Mouse (Mus musculus) heart, embryonic 10.5 days (tissue): ENCODE results near the gene Klhl3. TPM values are rescaled to one million over a fixed set of nuclear protein-coding genes. Genes with fewer than 3 reads are reported as not detected.
A peak's percentile ranks its signal among the peaks of the same experiment; 100 is the strongest.

Experiments
- DNase-seq: peaks from one replicate; pipeline ENCODE4 v3.0.0-alpha.2; 2017; ENCODE audit warnings: low spot score
- H3K27ac ChIP-seq: fragments of 300-500 bp; sonication (generic); 2 replicates; pipeline ENCODE4 v1.5.1; 2016; ENCODE audit warnings: mild to moderate bottlenecking
- H3K27me3 ChIP-seq: fragments of 300-500 bp; sonication (generic); 2 replicates; pipeline ENCODE4 v1.6.1; 2016; ENCODE audit warnings: mild to moderate bottlenecking; ENCODE audit not compliant: poor library complexity, insufficient read depth, severe bottlenecking
- H3K36me3 ChIP-seq: fragments of 300-500 bp; sonication (generic); 2 replicates; pipeline ENCODE4 v1.6.1; 2016; ENCODE audit warnings: mild to moderate bottlenecking, moderate library complexity
- H3K4me1 ChIP-seq: fragments of 300-500 bp; sonication (generic); 2 replicates; pipeline ENCODE4 v1.6.1; 2016; ENCODE audit warnings: mild to moderate bottlenecking
- H3K4me3 ChIP-seq: fragments of 300-500 bp; sonication (generic); 2 replicates; pipeline ENCODE4 v1.5.1; 2016; ENCODE audit warnings: mild to moderate bottlenecking, moderate library complexity
- H3K9me3 ChIP-seq: fragments of 300-500 bp; sonication (generic); 2 replicates; pipeline ENCODE4 v1.6.1; 2016; ENCODE audit warnings: mild to moderate bottlenecking, moderate library complexity
- WGBS: fragments of 180-500 bp; shearing (Covaris S2); methylation state at CpG from one replicate; pipeline ENCODE4 v1.1.7; 2016; 5-methylcytosine and 5-hydroxymethylcytosine counted together
- polyA plus RNA-seq: library from polyadenylated mRNA; unstranded; fragments of >200 nt; fragmentation: Nextera tagmentation; extraction: Ambion mirVana; gene quantifications from 2 replicates; pipeline ENCODE4 v1.2.1, GENCODE M21; 2016

Klhl3 gene
- polyA plus RNA-seq, 1 experiment from 2014 or later = 2.5 TPM

GRCm38 (mm10) chr13:58116801-58117200 is 3.4 kb upstream of the Klhl3 start:
- Histone ChIP-seq H3K27ac (no peak overlapping the region), H3K27me3 (peaks cover 3% of the 10 kb centered on the region; the same call in 1 of the 2 replicates), H3K36me3 (no peaks in the 10 kb centered on the region), H3K4me3 (no peak overlapping the region), H3K9me3 (no peaks in the 10 kb centered on the region), H3K4me1 (peaks cover 24% of the 10 kb centered on the region)
- 89% methylated on average over 2 of the region's 2 CpGs for WGBS
- no peak for DNase-seq

- DNase-seq = no peak
- 36% methylated on average over 13 of the region's 13 CpGs for WGBS
- H3K36me3 ChIP-seq = no peaks in the 10 kb centered on the region
- peaks cover 11% of the 10 kb centered on the region for H3K27me3 ChIP-seq
- H3K4me3 ChIP-seq = no peak overlapping the region
- H3K9me3 ChIP-seq = no peaks in the 10 kb centered on the region
- H3K4me1 ChIP-seq = peaks cover 25% of the 10 kb centered on the region
- no peak overlapping the region for H3K27ac ChIP-seq
Measured at GRCm38 (mm10) chr13:58115227-58115626, 1.8 kb upstream of the Klhl3 start.

- H3K9me3 ChIP-seq = no peaks in the 10 kb centered on the region
- 18% methylated on average over 11 of the region's 11 CpGs for WGBS
- H3K36me3 ChIP-seq = no peaks in the 10 kb centered on the region
- no peak for DNase-seq
- H3K4me3 ChIP-seq = peak overlapping the region; percentile 69
- peak overlapping the region; percentile 84 for H3K27ac ChIP-seq
- peaks cover 12% of the 10 kb centered on the region for H3K27me3 ChIP-seq
- peaks cover 25% of the 10 kb centered on the region for H3K4me1 ChIP-seq
Measured at GRCm38 (mm10) chr13:58112601-58113041, 771 bp downstream of the Klhl3 start.

- 64% methylated on average over 10 of the region's 10 CpGs for WGBS
- peak overlapping the region; percentile 84; the same call in 1 of the 2 replicates for H3K27ac ChIP-seq
Measured at GRCm38 (mm10) chr13:58112191-58112590, 1.2 kb downstream of the Klhl3 start.

GRCm38 (mm10) chr13:58111306-58111705 is 2.1 kb downstream of the Klhl3 start:
- Histone ChIP-seq H3K4me3 (no peak overlapping the region), H3K4me1 (peaks cover 25% of the 10 kb centered on the region), H3K36me3 (no peaks in the 10 kb centered on the region), H3K27me3 (peaks cover 12% of the 10 kb centered on the region), H3K27ac (no peak overlapping the region), H3K9me3 (no peaks in the 10 kb centered on the region)
- DNase-seq = no peak
- 85% methylated on average over 6 of the region's 6 CpGs for WGBS

More at GRCm38 (mm10) chr13:58112191-58112590, 1.2 kb downstream of the Klhl3 start:
- no peaks in the 10 kb centered on the region for H3K36me3 ChIP-seq
- DNase-seq = no peak
- peaks cover 25% of the 10 kb centered on the region for H3K4me1 ChIP-seq
- peak overlapping the region; percentile 69 for H3K4me3 ChIP-seq
- H3K27me3 ChIP-seq = peaks cover 12% of the 10 kb centered on the region
- no peaks in the 10 kb centered on the region for H3K9me3 ChIP-seq

- peaks cover 15% of the 10 kb centered on the region; the same call in 1 of the 2 replicates for H3K4me1 ChIP-seq
- no peaks in the 10 kb centered on the region for H3K27me3 ChIP-seq
- H3K36me3 ChIP-seq = no peaks in the 10 kb centered on the region
- no peak overlapping the region for H3K4me3 ChIP-seq
- H3K9me3 ChIP-seq = no peaks in the 10 kb centered on the region
- H3K27ac ChIP-seq = no peak overlapping the region
- DNase-seq = no peak
- 49% methylated on average over 8 of the region's 8 CpGs for WGBS
Measured at GRCm38 (mm10) chr13:58090643-58091042, 22.7 kb downstream of the Klhl3 start.

GRCm38 (mm10) chr13:58084396-58084795 is 29.0 kb downstream of the Klhl3 start:
- Histone ChIP-seq H3K27me3 (no peaks in the 10 kb centered on the region; the same call in 1 of the 2 replicates), H3K27ac (no peak overlapping the region), H3K4me3 (no peak overlapping the region), H3K36me3 (no peaks in the 10 kb centered on the region), H3K9me3 (no peaks in the 10 kb centered on the region), H3K4me1 (peaks cover 24% of the 10 kb centered on the region; the same call in 1 of the 2 replicates)
- no peak for DNase-seq
- 81% methylated on average over 5 of the region's 5 CpGs for WGBS

- Histone ChIP-seq H3K36me3 (no peaks in the 10 kb centered on the region), H3K4me3 (no peak overlapping the region), H3K4me1 (peaks cover 24% of the 10 kb centered on the region; the same call in 1 of the 2 replicates), H3K27ac (no peak overlapping the region), H3K27me3 (no peaks in the 10 kb centered on the region; the same call in 1 of the 2 replicates), H3K9me3 (no peaks in the 10 kb centered on the region)
- DNase-seq = no peak
- 76% methylated on average over 11 of the region's 11 CpGs for WGBS
Measured at GRCm38 (mm10) chr13:58083521-58083920, 29.9 kb downstream of the Klhl3 start.

GRCm38 (mm10) chr13:58083048-58083447 is 30.3 kb downstream of the Klhl3 start:
- Histone ChIP-seq H3K9me3 (no peaks in the 10 kb centered on the region), H3K27ac (no peak overlapping the region), H3K4me1 (peaks cover 24% of the 10 kb centered on the region; the same call in 1 of the 2 replicates), H3K27me3 (no peaks in the 10 kb centered on the region; the same call in 1 of the 2 replicates), H3K36me3 (no peaks in the 10 kb centered on the region), H3K4me3 (no peak overlapping the region)
- no peak for DNase-seq
- 62% methylated on average over 5 of the region's 5 CpGs for WGBS

GRCm38 (mm10) chr13:58078361-58078760 is 35.0 kb downstream of the Klhl3 start:
- Histone ChIP-seq H3K9me3 (no peaks in the 10 kb centered on the region), H3K4me3 (no peak overlapping the region), H3K36me3 (no peaks in the 10 kb centered on the region), H3K27ac (no peak overlapping the region), H3K27me3 (no peaks in the 10 kb centered on the region), H3K4me1 (peaks cover 14% of the 10 kb centered on the region)
- no peak for DNase-seq
- 79% methylated on average over 5 of the region's 5 CpGs for WGBS

GRCm38 (mm10) chr13:58074881-58075280 is 38.5 kb downstream of the Klhl3 start:
- 74% methylated on average over 9 of the region's 9 CpGs for WGBS
- Histone ChIP-seq H3K4me3 (no peak overlapping the region), H3K9me3 (no peaks in the 10 kb centered on the region), H3K27me3 (no peaks in the 10 kb centered on the region), H3K27ac (no peak overlapping the region), H3K4me1 (peaks cover 27% of the 10 kb centered on the region), H3K36me3 (0 out of 2 replicates have a peak, but pooled peaks cover 5% of the 10 kb centered on the region)
- no peak for DNase-seq

- no peak for DNase-seq
- H3K4me1 ChIP-seq = peaks cover 27% of the 10 kb centered on the region
- H3K36me3 ChIP-seq = 0 out of 2 replicates have a peak, but pooled peaks cover 5% of the 10 kb centered on the region
- H3K4me3 ChIP-seq = no peak overlapping the region
- no peak overlapping the region for H3K27ac ChIP-seq
- no peaks in the 10 kb centered on the region for H3K9me3 ChIP-seq
- WGBS = 92% methylated on average over 6 of the region's 6 CpGs
- H3K27me3 ChIP-seq = no peaks in the 10 kb centered on the region
Measured at GRCm38 (mm10) chr13:58074466-58074865, 38.9 kb downstream of the Klhl3 start.

- 0 out of 2 replicates have a peak, but pooled peaks cover 5% of the 10 kb centered on the region for H3K36me3 ChIP-seq
- H3K4me3 ChIP-seq = no peak overlapping the region
- peaks cover 37% of the 10 kb centered on the region for H3K4me1 ChIP-seq
- 68% methylated on average over 12 of the region's 12 CpGs for WGBS
- no peaks in the 10 kb centered on the region for H3K9me3 ChIP-seq
- H3K27ac ChIP-seq = peak overlapping the region; percentile 23; the same call in 1 of the 2 replicates
- no peak for DNase-seq
- H3K27me3 ChIP-seq = no peaks in the 10 kb centered on the region
Measured at GRCm38 (mm10) chr13:58073254-58073882, 40.0 kb downstream of the Klhl3 start.
